Mouse (Mus musculus) myocyte (in vitro differentiated cells): ENCODE measurements around the gene Sec22b.

Source experiments
- CEBPB ChIP-seq: IDR thresholded peaks from 2 replicates; pipeline ENCODE4 v1.6.1; 2011; ENCODE audit warnings: mild to moderate bottlenecking, moderate library complexity; ENCODE audit not compliant: poor library complexity, insufficient read depth, severe bottlenecking
- E2F4 ChIP-seq: IDR thresholded peaks from one replicate; pipeline ENCODE4 v1.6.1; 2011; ENCODE audit warnings: mild to moderate bottlenecking, control low read depth, moderate library complexity; ENCODE audit not compliant: insufficient read depth
- MAX ChIP-seq: IDR thresholded peaks from one replicate; pipeline ENCODE4 v1.6.1; 2011; ENCODE audit warnings: low read depth, mild to moderate bottlenecking, control low read depth
- MYOD1 ChIP-seq, 3 experiments: IDR thresholded peaks; one replicate each; pipeline ENCODE4 v1.6.1; 2011; ENCODE audit warnings: control low read depth in 2 of 3, low read depth in 2 of 3, mild to moderate bottlenecking in 2 of 3, moderate library complexity in 1 of 3; ENCODE audit not compliant: insufficient read length in 2 of 3, control insufficient read depth in 1 of 3
- MYOG ChIP-seq, 3 experiments: IDR thresholded peaks; one replicate each; pipeline ENCODE4 v1.6.1; 2011; ENCODE audit warnings: control low read depth in 2 of 3, low read depth in 2 of 3, mild to moderate bottlenecking in 2 of 3; ENCODE audit not compliant: insufficient read length in 2 of 3, control insufficient read depth in 1 of 3, insufficient read depth in 1 of 3
- POLR2A ChIP-seq: IDR thresholded peaks from one replicate; pipeline ENCODE4 v1.6.1; 2011; ENCODE audit warnings: low read depth, mild to moderate bottlenecking, control low read depth, moderate library complexity; ENCODE audit not compliant: insufficient read length
- POLR2AphosphoS2 ChIP-seq: IDR thresholded peaks from one replicate; pipeline ENCODE4 v1.6.1; 2011; ENCODE audit warnings: low read depth, control low read depth; ENCODE audit not compliant: insufficient read length
- SRF ChIP-seq: IDR thresholded peaks from one replicate; pipeline ENCODE4 v1.6.1; 2011; ENCODE audit warnings: low read depth; ENCODE audit not compliant: control insufficient read depth, insufficient read length
- TCF12 ChIP-seq: IDR thresholded peaks from one replicate; pipeline ENCODE4 v1.6.1; 2011; ENCODE audit warnings: mild to moderate bottlenecking, control low read depth; ENCODE audit not compliant: poor library complexity, insufficient read depth, severe bottlenecking
- TCF3 ChIP-seq: IDR thresholded peaks from one replicate; pipeline ENCODE4 v1.6.1; 2011; ENCODE audit warnings: low read depth, control low read depth; ENCODE audit not compliant: insufficient read length
- USF1 ChIP-seq: IDR thresholded peaks from one replicate; pipeline ENCODE4 v1.6.1; 2011; ENCODE audit warnings: low read depth, mild to moderate bottlenecking, control low read depth, moderate library complexity

- TF ChIP-seq POLR2A (no peak), USF1 (no peak), TCF12 (no peak), POLR2AphosphoS2 (no peak), CEBPB (no peak), E2F4 (no peak), MYOD1 (IDR thresholded peaks at IDR 0.05; ENCODE audit: control insufficient read depth in 1 of 3, insufficient read length in 2 of 3, low read depth in 2 of 3) (no peak), MAX (no peak), MYOG (IDR thresholded peaks at IDR 0.05; ENCODE audit: control insufficient read depth in 1 of 3, insufficient read depth in 1 of 3, insufficient read length in 2 of 3, low read depth in 2 of 3) (no peak), SRF (no peak), TCF3 (no peak)
Measured at GRCm38 (mm10) chr3:97890205-97890604, 10.8 kb upstream of the Sec22b start.
